Mouse (Mus musculus) cerebellum, adult 11 months (tissue): Measurements from ENCODE around the gene Rilp.

Experiments used
- DNase-seq: peaks from one replicate; pipeline ENCODE4 v3.0.0; 2022

The Rilp gene

GRCm38 (mm10) chr11:75509741-75510626 lies at the start of gene Rilp:
TSS of gene Rilp (plus strand) at chr11:75510094.
- peak; percentile 62 for DNase-seq

- peak; percentile 86 for DNase-seq
These were observed 49.6 kb upstream of the Rilp start for GRCm38 (mm10) chr11:75460103-75460843.

- peak; percentile 100 for DNase-seq
These were observed 48.8 kb upstream of the Rilp start, which contains the start of gene Tlcd2 for GRCm38 (mm10) chr11:75460844-75461742. TSS of gene Tlcd2 (plus strand) at chr11:75461715.

- no peak for DNase-seq
These were observed 48.1 kb upstream of the Rilp start for GRCm38 (mm10) chr11:75461743-75462252.

- peak; percentile 66 for DNase-seq
These were observed 47.6 kb upstream of the Rilp start for GRCm38 (mm10) chr11:75462253-75462783.

GRCm38 (mm10) chr11:75462865-75463336 lies 47.0 kb upstream of the Rilp start:
- DNase-seq, result peak; percentile 60

- no peak for DNase-seq
These were observed 46.3 kb upstream of the Rilp start for GRCm38 (mm10) chr11:75463624-75464023.

GRCm38 (mm10) chr11:75464417-75464816 lies 45.5 kb upstream of the Rilp start:
- DNase-seq, result no peak

GRCm38 (mm10) chr11:75465051-75465450 lies 44.8 kb upstream of the Rilp start:
- DNase-seq, result no peak

GRCm38 (mm10) chr11:75466731-75467505 lies 43.0 kb upstream of the Rilp start:
- no peak for DNase-seq

GRCm38 (mm10) chr11:75467512-75468215 lies 42.2 kb upstream of the Rilp start:
- no peak for DNase-seq

GRCm38 (mm10) chr11:75468410-75468809 lies 41.5 kb upstream of the Rilp start:
- DNase-seq, result no peak

GRCm38 (mm10) chr11:75469261-75469660 lies 40.6 kb upstream of the Rilp start:
- no peak for DNase-seq

GRCm38 (mm10) chr11:75470675-75471074 lies 39.2 kb upstream of the Rilp start:
- no peak for DNase-seq

- no peak for DNase-seq
These were observed 37.3 kb upstream of the Rilp start for GRCm38 (mm10) chr11:75472469-75473081.

- DNase-seq, result no peak
These were observed 36.5 kb upstream of the Rilp start for GRCm38 (mm10) chr11:75473376-75473775.

GRCm38 (mm10) chr11:75486192-75486591 lies 23.7 kb upstream of the Rilp start:
- DNase-seq, result no peak

GRCm38 (mm10) chr11:75486601-75487285 lies 23.2 kb upstream of the Rilp start, which contains the start of gene Prpf8:
TSS of gene Prpf8 (plus strand) at chr11:75486816.
- DNase-seq, result peak; percentile 96

GRCm38 (mm10) chr11:75487496-75487895 lies 22.4 kb upstream of the Rilp start:
- DNase-seq, result no peak
